Mouse (Mus musculus) ES-Bruce4 (cell line): ENCODE measurements at regions not wholly inside any gene's neighbourhood (a gene's known extent, or its start where the extent isn't known, plus 50 kb on each side); places are given as distances from the start of the nearest gene placed in this dataset.

Experiments
- CTCF ChIP-seq: IDR thresholded peaks from one replicate; pipeline ENCODE4 v1.8.1; 2011; ENCODE audit warnings: low read depth, low read length
- EP300 ChIP-seq: IDR thresholded peaks from 2 replicates; pipeline ENCODE4 v1.6.1; 2011; ENCODE audit warnings: low read depth, low read length; ENCODE audit not compliant: insufficient read depth

GRCm38 (mm10) chr13:70891634-70892033 is 50.0 kb upstream of the Adamts16 start:
- TF ChIP-seq CTCF (no peak), EP300 (no peak)
